Mouse (Mus musculus) midbrain, embryonic 10.5 days (tissue): ENCODE data around the gene Hpcal1. TPM values are rescaled to one million over a fixed set of nuclear protein-coding genes. Genes with fewer than 3 reads are reported as not detected.
"Not testable (repeated sequence)": the region's sequence is repeated elsewhere in the genome, so short reads cannot be mapped to it uniquely, and the experiment has no call there.

Source experiments
- DNase-seq: peaks from one replicate; pipeline ENCODE4 v3.0.0-alpha.2; 2017; ENCODE audit warnings: low spot score
- H3K27ac ChIP-seq: fragments of 300-500 bp; sonication (generic); replicated peaks from 2 replicates; pipeline ENCODE4 v1.5.1; 2016; ENCODE audit warnings: mild to moderate bottlenecking
- H3K27me3 ChIP-seq: fragments of 300-500 bp; sonication (generic); 2 replicates; pipeline ENCODE4 v1.6.1; 2016; ENCODE audit warnings: low read depth, mild to moderate bottlenecking; ENCODE audit not compliant: poor library complexity, severe bottlenecking
- H3K36me3 ChIP-seq: fragments of 300-500 bp; sonication (generic); 2 replicates; pipeline ENCODE4 v1.6.1; 2016; ENCODE audit warnings: mild to moderate bottlenecking, moderate library complexity
- H3K4me1 ChIP-seq: fragments of 300-500 bp; sonication (generic); 2 replicates; pipeline ENCODE4 v1.6.1; 2016
- H3K4me3 ChIP-seq: fragments of 300-500 bp; sonication (generic); 2 replicates; pipeline ENCODE4 v1.5.1; 2016; ENCODE audit warnings: mild to moderate bottlenecking, moderate library complexity
- H3K9me3 ChIP-seq: fragments of 300-500 bp; sonication (generic); replicated peaks from 2 replicates; pipeline ENCODE4 v1.6.1; 2016; ENCODE audit warnings: mild to moderate bottlenecking
- WGBS: fragments of 180-500 bp; shearing (Covaris S2); methylation state at CpG from one replicate; pipeline ENCODE4 v1.1.7; 2016; 5-methylcytosine and 5-hydroxymethylcytosine counted together
- polyA plus RNA-seq: library from polyadenylated mRNA; unstranded; fragments of >200 nt; fragmentation: Nextera tagmentation; extraction: Ambion mirVana; gene quantifications from 2 replicates; pipeline ENCODE4 v1.2.1, GENCODE M21; 2016

The Hpcal1 gene
- polyA plus RNA-seq, 1 experiment from 2014 or later: 41.9 TPM

- H3K27ac ChIP-seq: no peak overlapping the region
- peaks cover 6% of the 10 kb centered on the region for H3K36me3 ChIP-seq
- DNase-seq: no peak
- 94% methylated on average over 4 of the region's 4 CpGs for WGBS
- H3K9me3 ChIP-seq: no peaks in the 10 kb centered on the region
- H3K4me1 ChIP-seq: peaks cover 30% of the 10 kb centered on the region
- no peaks in the 10 kb centered on the region for H3K27me3 ChIP-seq
- no peak overlapping the region for H3K4me3 ChIP-seq
These were observed 66.2 kb downstream of the Hpcal1 start for GRCm38 (mm10) chr12:17756891-17757290.

- Histone ChIP-seq H3K4me3 (no peak overlapping the region), H3K9me3 (no peaks in the 10 kb centered on the region), H3K27me3 (no peaks in the 10 kb centered on the region), H3K36me3 (peaks cover 2% of the 10 kb centered on the region), H3K27ac (peak overlapping the region; percentile 57), H3K4me1 (peaks cover 27% of the 10 kb centered on the region)
- DNase-seq: no peak
- WGBS: 65% methylated on average over 6 of the region's 6 CpGs
These were observed 71.8 kb downstream of the Hpcal1 start for GRCm38 (mm10) chr12:17762286-17762933.

GRCm38 (mm10) chr12:17763054-17763453 is 72.4 kb downstream of the Hpcal1 start:
- no peak overlapping the region for H3K27ac ChIP-seq
- H3K36me3 ChIP-seq: no peaks in the 10 kb centered on the region
- no peak for DNase-seq

GRCm38 (mm10) chr12:17764005-17764404 is 73.3 kb downstream of the Hpcal1 start:
- Histone ChIP-seq H3K36me3 (no peaks in the 10 kb centered on the region), H3K27me3 (no peaks in the 10 kb centered on the region), H3K4me3 (no peak overlapping the region), H3K27ac (no peak overlapping the region), H3K9me3 (no peaks in the 10 kb centered on the region), H3K4me1 (peaks cover 27% of the 10 kb centered on the region)
- no peak for DNase-seq
- 82% methylated on average over 3 of the region's 3 CpGs for WGBS

More at GRCm38 (mm10) chr12:17763054-17763453, 72.4 kb downstream of the Hpcal1 start:
- Histone ChIP-seq H3K4me1 (peaks cover 27% of the 10 kb centered on the region), H3K4me3 (no peak overlapping the region), H3K9me3 (no peaks in the 10 kb centered on the region), H3K27me3 (no peaks in the 10 kb centered on the region)

- H3K27me3 ChIP-seq, DNase-seq, H3K36me3 ChIP-seq, H3K27ac ChIP-seq, H3K9me3 ChIP-seq, H3K4me3 ChIP-seq: not testable (repeated sequence)
- peaks cover 17% of the 10 kb centered on the region for H3K4me1 ChIP-seq
- WGBS: 86% methylated on average over 1 of the region's 1 CpGs
These were observed 76.9 kb downstream of the Hpcal1 start for GRCm38 (mm10) chr12:17767567-17767966.

GRCm38 (mm10) chr12:17769476-17770172 is 79.0 kb downstream of the Hpcal1 start:
- DNase-seq: no peak
- 80% methylated on average over 2 of the region's 2 CpGs for WGBS

GRCm38 (mm10) chr12:17770538-17770937 is 79.9 kb downstream of the Hpcal1 start:
- 60% methylated on average over 2 of the region's 2 CpGs for WGBS
- H3K4me3 ChIP-seq: no peak overlapping the region

More at GRCm38 (mm10) chr12:17769476-17770172, 79.0 kb downstream of the Hpcal1 start:
- no peak overlapping the region for H3K4me3 ChIP-seq
- H3K9me3 ChIP-seq: no peaks in the 10 kb centered on the region
- no peaks in the 10 kb centered on the region for H3K27me3 ChIP-seq
- H3K36me3 ChIP-seq: no peaks in the 10 kb centered on the region
- no peaks in the 10 kb centered on the region for H3K4me1 ChIP-seq
- H3K27ac ChIP-seq: no peak overlapping the region

GRCm38 (mm10) chr12:17773721-17774120 is 83.1 kb downstream of the Hpcal1 start:
- H3K9me3 ChIP-seq, H3K27me3 ChIP-seq, H3K4me3 ChIP-seq, H3K36me3 ChIP-seq, DNase-seq, H3K27ac ChIP-seq, H3K4me1 ChIP-seq: not testable (repeated sequence)
- 89% methylated on average over 5 of the region's 5 CpGs for WGBS

More at GRCm38 (mm10) chr12:17770538-17770937, 79.9 kb downstream of the Hpcal1 start:
- no peaks in the 10 kb centered on the region for H3K27me3 ChIP-seq
- no peaks in the 10 kb centered on the region for H3K36me3 ChIP-seq
- H3K9me3 ChIP-seq: no peaks in the 10 kb centered on the region
- no peak for DNase-seq
- H3K27ac ChIP-seq: no peak overlapping the region
- H3K4me1 ChIP-seq: no peaks in the 10 kb centered on the region

- H3K9me3 ChIP-seq, H3K4me3 ChIP-seq, H3K36me3 ChIP-seq, DNase-seq, H3K27me3 ChIP-seq, H3K27ac ChIP-seq: not testable (repeated sequence)
- 78% methylated on average over 3 of the region's 3 CpGs for WGBS
- peaks cover 10% of the 10 kb centered on the region for H3K4me1 ChIP-seq
These were observed 84.2 kb downstream of the Hpcal1 start for GRCm38 (mm10) chr12:17774842-17775241.

GRCm38 (mm10) chr12:17778320-17778719 is 87.7 kb downstream of the Hpcal1 start:
- peak; percentile 31 for DNase-seq
- Histone ChIP-seq H3K36me3 (no peaks in the 10 kb centered on the region), H3K27me3 (no peaks in the 10 kb centered on the region), H3K27ac (no peak overlapping the region), H3K4me1 (peaks cover 10% of the 10 kb centered on the region), H3K9me3 (no peaks in the 10 kb centered on the region), H3K4me3 (no peak overlapping the region)
- WGBS: 18% methylated on average over 3 of the region's 3 CpGs

- Histone ChIP-seq H3K4me1 (peaks cover 10% of the 10 kb centered on the region), H3K36me3 (no peaks in the 10 kb centered on the region), H3K27me3 (no peaks in the 10 kb centered on the region), H3K9me3 (no peaks in the 10 kb centered on the region), H3K4me3 (no peak overlapping the region), H3K27ac (0 out of 2 replicates have a peak overlapping the region, but pooled peaks have one; percentile 46)
- 23% methylated on average over 3 of the region's 3 CpGs for WGBS
- DNase-seq: no peak
These were observed 88.4 kb downstream of the Hpcal1 start for GRCm38 (mm10) chr12:17779093-17779492.

GRCm38 (mm10) chr12:17789486-17789885 is 98.8 kb downstream of the Hpcal1 start:
- peaks cover 41% of the 10 kb centered on the region for H3K36me3 ChIP-seq
- H3K27ac ChIP-seq: no peak overlapping the region
- no peak overlapping the region for H3K4me3 ChIP-seq
- 46% methylated on average over 3 of the region's 3 CpGs for WGBS
- DNase-seq: no peak
- no peaks in the 10 kb centered on the region for H3K9me3 ChIP-seq
- H3K27me3 ChIP-seq: no peaks in the 10 kb centered on the region
- no peaks in the 10 kb centered on the region for H3K4me1 ChIP-seq

GRCm38 (mm10) chr12:17791111-17791510 is 100.5 kb downstream of the Hpcal1 start:
- WGBS: 85% methylated on average over 6 of the region's 6 CpGs
- Histone ChIP-seq H3K4me1 (no peaks in the 10 kb centered on the region), H3K27me3 (no peaks in the 10 kb centered on the region), H3K4me3 (no peak overlapping the region), H3K9me3 (no peaks in the 10 kb centered on the region), H3K36me3 (peaks cover 37% of the 10 kb centered on the region), H3K27ac (no peak overlapping the region)
- no peak for DNase-seq
